Mouse (Mus musculus) fat pad, adult 2 months (tissue): Measurements from ENCODE around the gene Akap10.
"Not testable (repeated sequence)": the region's sequence is repeated elsewhere in the genome, so short reads cannot be mapped to it uniquely, and the experiment has no call there.

Source experiments
- DNase-seq: peaks from one replicate; pipeline ENCODE4 v3.0.0-alpha.2; 2011; ENCODE audit warnings: low read depth, low spot score; ENCODE audit errors: extremely low read depth

Akap10 gene

DNA sequence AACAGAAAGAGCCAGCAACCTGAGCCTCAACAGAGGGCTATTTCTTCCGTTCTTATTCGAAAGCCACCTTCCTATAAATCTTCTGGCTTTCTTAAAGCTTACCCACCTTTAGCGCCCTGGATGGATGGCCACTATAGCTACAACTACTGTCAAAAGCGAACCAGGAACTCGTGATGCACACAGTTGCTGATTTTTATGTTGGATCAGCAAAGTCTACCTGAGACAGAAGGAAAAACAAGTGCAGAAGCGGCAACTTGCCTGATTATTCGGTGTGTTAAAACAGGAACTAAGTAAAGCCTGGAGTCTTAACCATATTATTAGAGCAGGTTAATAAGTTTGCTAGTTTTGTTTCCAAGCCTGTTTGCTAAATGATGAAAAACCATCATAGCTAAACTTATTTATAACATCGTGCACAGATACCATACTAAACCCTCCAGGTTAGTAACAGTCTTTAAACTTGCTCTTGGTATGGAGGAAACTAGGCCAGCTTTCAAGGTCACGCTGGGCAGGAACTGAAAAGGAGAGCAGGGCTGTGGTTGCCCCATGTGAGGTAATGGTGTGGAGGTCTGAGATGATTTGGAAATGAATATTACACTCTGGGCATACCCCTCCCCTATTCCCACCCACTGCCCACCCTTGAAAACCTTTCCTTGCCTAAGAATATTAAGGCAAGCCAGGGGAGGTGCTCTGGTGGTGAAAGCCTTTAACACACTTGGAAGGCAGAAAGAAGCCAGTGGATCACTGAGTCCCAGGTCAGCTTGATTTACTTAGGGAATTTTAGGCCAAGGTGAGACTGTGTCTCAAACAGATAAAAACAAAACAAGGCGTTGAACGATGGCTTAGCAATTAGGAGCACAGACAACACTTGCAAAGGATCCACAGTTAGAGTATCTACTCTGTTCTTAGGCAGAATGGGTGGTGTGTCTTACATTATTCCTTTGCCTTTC is 861 bp upstream of the Akap10 start:
- DNase-seq, result no peak

DNA sequence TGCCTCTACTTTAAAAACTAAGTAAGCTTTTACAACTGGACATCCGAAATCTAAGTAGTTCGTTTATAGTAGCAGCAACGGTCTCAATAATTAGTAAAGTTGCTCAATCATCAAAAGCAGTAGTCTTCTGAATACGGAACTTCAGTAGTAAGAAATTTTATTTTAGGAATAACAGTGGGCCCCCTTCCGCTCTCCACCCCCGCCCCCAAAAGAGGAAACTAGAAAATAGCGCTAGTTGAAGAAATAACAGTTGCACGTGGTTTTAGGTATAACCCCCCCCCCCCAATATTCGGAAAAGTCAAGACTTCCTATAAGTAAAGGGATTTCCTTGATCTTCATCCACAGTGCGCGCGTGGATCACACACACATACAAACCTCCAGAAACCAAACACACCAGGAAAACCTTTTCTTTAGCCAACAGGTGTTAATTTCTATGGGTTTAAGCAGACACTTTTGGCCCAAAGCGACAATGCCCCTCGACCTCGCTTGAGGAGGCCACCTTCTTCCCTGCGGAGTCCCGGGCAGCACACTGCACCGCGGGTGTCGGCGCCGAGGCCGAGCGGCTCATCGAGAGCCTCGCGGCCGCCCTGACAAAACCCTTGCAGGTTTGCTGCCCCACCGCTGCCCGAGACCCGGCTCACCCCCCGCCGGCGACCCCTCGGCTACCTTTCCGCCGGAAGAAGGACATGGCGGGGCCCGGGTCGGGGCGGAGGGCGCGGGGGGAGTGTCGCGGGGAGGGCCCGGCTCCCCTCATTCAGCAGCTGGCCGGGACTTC is 542 bp downstream of the Akap10 start:
- DNase-seq, result no peak

DNA sequence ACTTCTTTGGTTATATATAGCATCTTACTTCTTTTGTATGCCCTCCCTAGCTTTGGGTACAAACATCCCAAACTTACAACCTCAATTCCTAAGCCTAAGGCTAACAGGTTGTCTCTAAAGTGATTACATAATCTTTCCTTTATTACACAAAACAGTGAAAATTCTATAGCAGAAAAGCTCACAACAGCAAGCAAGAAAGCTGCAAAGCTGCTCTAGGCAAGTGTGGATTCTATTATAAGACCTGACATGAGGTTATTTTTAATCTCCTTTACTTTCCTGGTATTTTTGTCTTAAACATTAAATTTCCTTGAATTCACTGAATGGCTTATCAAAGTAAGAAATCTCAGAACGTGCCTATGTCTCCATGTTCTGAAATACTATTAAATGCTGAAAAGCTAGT is 6.7 kb downstream of the Akap10 start:
- no peak for DNase-seq

DNA sequence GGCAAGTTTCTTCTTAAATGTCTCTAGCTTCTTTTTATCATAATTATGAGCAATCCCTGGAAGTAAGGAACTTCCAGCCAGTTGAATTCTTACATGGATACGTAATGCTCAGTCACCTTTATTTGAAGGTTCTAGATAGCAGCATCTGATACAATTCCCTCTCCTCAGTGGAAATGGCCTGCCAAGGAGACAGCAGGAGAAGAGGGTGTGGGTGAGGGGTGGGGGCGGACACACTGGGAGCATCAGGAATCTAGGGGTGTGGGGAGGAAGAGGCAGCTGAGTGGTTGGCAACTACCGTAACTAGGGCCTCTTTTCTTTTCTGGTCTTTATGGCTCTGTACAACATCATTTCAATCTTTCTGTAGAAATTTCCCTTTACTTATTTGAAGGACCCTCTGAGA is 10.3 kb downstream of the Akap10 start:
- DNase-seq, result no peak

DNA sequence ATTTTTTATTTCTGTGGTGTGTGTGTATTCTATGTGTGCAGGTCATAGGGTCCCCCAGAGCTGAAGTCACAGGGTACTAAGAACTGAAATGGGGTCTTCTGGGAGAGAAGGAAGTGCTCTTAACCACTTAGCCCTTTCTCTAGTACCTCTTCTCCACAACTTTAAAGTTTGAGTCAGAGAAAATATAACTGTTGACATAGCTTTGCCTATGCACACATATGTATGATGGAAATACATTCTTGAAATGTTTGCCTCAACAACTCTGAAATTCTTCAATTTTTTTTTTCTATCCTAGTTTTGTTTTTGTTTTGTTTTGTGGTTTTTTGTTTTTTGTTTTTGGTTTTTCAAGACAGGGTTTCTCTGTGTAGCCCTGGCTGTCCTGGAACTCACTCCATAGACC is 21.7 kb downstream of the Akap10 start:
- no peak for DNase-seq

DNA sequence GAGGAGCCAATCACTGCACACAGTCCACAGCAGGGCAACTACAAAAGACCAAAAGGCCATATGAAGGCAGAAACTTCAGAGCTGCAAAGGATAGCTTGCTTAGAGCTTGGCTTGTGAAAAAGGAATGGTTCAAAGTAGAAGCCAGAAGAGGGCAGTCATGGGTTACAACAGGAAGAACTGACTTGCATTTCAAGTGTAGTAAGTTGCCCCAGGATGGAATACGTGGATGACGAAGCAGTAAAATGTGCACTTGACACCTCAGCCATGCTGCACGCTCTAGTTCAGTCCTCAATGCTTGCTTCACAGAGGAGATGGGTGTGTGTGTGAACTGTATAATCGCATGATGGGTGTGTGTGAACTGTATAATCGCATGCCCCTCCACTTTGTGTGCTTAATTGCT is 47.9 kb downstream of the Akap10 start:
- DNase-seq, result peak; percentile 25

DNA sequence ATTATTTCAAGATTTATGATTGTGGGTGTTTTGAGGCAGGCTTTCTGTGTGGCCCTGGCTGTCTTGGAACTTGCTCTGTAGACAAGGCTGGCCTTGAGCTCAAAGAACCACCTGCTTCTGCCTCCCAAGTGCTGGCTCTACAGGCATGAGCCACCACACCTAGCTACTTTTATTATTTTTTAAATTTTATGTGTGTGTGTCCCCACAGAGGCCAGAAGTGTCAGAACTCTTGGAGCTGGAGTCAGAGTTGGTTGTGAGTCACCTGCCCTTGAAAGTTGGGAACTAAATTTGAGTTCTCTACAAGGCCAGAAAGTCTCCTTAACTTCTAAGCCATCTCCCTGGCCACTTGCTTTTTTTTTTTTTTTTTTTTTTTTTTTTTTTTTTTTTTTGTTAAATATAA is 50.1 kb downstream of the Akap10 start:
- DNase-seq, result no peak

DNA sequence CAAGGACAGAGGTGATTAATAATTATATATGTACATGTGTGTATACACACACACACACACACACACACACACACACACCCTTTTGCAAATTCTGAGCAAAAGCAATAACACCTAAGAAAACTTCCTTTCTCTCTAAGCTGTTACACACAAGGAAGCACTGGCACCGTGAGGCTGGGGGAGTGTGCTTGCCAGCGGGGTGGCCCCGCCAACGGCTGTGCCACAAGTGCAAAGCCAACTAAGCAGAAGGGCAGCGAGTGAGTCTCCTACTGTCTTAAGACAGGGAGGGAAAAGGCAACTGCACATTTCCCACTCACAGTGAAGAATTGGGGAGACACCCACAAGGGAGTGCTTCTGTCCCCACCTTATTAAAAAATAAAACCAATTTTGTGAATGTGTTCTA is 58.2 kb downstream of the Akap10 start:
- DNase-seq, result no peak

DNA sequence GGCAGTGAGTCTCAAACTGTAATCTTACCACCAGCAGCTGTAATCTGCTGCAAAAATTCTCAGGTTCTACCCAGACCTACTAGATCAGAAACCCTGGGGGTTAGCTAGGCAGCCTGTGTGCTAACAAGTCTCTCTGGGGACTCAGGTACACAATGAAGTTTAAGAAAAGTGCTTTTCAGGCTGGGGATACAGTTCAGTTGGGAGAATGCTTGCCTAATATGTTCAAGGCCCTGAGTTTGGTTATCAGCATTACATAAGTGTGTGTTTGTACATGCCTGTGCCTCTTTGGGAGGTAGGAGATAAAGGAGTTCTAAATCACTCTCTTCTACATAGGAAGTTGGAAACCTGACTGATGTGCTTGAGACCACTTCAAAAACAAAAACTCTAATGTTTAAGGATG is 63.2 kb downstream of the Akap10 start:
- no peak for DNase-seq

DNA sequence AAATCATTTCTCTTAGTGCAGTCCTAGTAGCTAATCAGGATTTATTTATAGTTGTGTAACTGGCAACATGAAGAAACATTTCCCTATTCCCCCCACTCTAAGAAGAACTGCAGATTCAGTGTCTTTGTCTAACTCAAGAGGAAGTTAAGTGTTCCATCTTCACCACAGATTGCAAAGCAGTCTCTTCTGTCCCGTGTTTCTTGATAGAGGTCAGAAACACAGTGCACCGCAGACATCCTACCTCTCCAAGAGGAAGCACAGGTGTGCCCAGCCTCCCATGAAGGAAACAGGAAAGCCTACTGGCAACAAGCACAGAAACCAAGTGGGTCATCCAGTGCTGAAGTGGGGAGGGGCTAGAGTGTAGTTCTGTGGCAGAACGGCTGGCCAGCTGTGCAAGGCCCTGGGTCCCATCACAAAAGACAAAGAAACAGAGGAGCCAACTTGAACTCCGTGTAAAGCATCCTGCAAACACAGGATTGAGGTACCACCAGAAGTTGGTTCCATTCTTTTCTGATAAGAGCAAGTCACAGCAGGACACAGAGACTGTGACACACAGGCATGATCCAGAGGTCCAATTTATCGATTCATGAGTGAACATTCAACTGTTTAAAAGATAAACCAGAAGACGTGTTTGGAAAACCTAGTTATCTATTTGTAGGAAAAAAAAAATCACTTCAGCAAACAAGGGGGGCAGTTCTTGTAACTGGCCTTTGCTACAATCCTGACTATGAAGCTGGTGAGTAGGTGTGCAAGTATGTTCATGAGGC is 68.1 kb downstream of the Akap10 start:
- DNase-seq, result no peak

DNA sequence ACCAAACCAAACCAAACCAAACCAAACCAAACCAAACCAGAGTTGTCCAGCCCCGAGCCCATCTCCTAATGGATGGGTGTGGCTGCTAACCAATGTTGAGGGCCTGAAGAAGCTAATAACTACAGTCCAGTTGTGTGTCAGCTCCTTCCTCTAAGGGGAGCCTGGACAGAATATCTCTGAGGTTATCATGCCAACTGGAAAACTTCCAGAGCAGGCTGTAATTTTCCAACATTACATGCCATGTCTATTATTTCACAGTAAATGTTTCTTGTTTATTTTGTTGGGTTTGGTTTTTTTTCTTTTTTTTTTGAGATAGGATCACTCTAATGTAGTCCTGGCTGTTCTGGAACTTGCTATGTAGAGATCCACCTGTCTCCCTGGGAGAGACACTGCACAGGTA is 70.7 kb downstream of the Akap10 start:
- DNase-seq, result no peak

DNA sequence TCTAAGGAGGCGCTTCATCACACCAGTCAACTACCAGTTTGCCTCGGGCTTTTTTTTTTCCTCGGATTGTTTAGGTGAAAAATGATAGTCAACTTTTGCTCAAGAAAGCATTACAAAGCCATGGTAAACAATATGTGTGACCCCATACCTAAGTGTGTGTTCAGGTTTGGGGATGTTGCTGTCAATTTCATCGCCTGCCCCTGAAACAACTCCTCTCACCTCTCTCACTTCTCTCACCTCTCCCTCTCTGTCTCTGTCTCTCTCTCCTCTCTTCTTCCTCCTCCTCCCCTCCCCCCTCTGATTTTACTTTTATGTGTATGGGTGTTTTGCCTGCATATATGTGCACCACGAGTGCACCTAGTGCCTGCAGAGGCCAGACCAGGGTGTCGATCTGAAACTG is 74.5 kb downstream of the Akap10 start:
- DNase-seq, result no peak

DNA sequence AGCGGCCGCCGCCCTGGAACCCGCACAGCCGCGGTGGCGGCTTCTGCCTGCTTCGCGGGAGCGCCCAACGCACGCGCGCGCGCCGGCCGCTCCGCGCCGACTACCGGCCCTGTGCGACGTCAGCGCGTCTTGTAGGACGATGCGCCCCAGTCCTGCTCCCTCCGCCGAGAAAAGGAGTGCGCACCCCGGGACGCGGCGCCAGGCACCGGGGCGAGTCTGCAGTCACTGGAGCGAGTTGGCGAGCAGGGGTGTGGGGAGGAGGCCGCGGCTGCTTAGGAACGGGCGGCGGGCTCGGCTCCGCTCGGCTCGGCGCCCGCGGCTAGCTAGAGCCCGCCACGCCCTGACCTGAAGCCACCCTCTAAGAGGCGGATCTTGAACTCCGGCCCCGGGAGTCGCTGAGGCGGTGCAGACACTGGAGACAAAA is 75.1 kb downstream of the Akap10 start, which contains the start of gene Ulk2:
TSS of gene Ulk2 (minus strand) at position 86 of the 424 bp plus-strand sequence.
- no peak for DNase-seq

DNA sequence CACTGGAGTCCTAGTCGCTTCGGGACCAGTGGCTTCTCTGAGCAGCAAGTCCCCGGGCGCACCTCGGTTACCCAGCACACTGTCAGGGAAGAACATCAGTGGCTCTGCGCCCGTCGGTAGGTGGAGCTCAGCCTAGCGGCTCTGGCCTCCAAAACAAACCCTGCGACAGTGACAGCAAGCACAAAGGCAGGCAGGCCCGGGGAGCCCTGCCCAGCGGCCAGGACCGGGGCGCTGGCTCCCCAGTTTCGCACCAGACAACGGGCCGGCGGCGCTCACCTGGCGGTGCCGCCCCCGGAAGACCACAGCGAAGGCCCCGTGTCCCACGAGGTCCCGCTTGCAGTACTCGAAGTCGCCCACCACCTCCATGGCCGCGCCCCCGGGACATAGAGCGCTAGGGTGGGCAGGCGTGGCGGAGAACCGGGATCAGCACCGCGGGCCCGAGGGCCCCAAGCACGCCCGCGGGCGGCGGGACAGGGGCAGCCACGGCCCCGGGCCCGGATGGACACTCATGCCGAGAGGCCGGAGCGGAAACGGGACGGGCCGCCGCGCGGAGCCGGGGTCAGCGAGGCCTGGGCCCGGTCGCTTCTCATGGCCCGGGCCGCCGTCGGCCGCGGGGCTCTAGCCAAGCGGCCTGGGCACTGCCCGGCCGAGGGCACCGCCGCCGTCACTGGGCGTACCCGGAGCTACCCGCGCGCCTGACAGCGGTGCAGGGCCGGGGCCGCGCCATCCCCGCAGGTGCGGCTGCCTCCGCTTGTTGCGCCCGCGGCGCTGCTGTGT is 75.7 kb downstream of the Akap10 start:
- DNase-seq, result no peak

DNA sequence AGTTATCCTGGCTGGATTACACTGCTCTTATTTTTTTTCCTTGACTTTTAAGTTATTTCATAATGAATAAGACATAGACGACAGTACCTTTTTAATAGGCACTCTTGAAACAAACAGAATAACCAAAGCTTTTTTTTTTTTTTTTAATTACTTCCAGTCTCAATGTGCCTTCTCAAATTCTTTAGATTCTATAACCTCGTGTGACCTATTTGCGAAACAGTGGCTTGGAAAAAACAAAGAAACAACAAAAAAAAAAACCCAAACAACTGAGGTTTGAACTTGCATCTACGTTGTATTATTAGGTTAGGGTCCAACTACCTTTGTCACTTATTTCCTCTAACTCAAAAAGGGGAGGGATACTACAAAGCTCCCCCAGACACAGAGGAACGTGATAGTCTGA is 76.4 kb downstream of the Akap10 start:
- no peak for DNase-seq

DNA sequence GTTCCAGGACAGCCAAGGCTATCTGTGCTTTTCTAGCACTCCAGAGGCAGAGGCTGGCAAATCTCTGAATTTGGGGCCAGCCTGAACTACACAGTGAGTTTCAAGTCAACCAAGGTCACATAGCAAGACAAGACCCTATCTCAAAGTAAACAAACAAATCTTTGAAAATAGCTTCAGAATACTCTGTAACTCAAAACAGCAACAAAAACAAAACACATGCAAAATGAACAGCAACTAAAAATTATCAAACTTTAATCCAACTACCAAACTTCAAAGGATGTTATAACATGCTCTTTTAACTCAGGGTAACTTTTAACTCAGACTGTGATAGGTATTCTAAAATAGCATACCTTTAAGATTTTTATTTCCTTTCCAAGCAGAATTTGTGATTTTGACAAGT is 77.1 kb downstream of the Akap10 start:
- DNase-seq, result no peak

DNA sequence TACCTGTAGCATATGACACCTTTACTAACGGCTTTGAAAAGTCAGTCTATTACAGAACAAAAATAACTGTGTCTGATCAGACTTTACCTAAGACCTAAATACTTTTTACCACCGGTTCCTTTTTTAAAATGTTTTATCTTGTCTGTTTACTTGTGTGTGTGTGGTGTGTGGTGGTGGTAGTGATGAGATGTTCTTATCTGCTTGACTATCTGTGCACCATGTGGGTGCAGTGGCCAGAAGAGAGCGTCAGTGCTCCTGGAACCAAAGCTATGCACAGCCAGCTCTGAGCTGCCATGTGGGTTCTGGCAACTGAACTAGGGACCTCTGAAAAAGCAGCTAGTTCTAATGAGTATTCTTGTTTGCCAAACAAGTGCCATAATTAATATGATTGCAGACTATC is 78.9 kb downstream of the Akap10 start:
- DNase-seq, result no peak

DNA sequence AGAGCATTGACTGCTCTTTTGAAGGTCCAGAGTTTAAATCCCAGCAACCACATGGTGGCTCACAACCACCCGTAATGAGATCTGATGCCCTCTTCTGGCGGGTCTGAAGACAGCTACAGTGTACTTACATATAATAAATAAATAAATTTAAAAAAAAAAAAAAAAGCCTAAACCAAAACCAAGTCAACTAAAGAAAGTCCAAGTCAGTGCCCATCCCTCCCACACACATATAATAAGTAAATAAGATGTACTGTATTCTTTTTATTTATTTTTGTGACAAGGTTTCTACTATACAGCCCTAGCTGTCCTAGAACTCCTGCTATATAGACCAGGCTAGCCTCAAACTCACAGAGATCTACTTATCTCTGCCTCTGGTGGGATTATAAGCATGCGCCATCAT is 89.4 kb downstream of the Akap10 start:
- not testable (repeated sequence) for DNase-seq

DNA sequence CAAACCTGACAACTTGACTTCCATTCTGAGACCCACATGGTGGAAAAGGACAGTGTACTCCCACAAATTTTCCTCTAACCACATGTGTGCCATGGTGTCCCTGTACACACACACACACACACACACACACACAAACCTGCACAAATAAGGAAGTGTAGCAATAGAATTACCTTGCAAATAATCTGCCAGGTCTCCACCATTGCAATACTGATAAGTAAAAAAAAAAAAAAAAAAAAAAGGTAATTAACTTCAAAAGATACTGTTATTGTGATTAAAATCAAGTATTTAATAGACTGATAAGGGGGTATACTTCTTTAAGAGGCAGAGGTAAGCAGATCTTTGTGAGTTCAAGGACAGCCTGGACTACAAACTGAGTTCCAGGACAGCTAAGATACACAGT is 90.1 kb downstream of the Akap10 start:
- DNase-seq, result no peak

DNA sequence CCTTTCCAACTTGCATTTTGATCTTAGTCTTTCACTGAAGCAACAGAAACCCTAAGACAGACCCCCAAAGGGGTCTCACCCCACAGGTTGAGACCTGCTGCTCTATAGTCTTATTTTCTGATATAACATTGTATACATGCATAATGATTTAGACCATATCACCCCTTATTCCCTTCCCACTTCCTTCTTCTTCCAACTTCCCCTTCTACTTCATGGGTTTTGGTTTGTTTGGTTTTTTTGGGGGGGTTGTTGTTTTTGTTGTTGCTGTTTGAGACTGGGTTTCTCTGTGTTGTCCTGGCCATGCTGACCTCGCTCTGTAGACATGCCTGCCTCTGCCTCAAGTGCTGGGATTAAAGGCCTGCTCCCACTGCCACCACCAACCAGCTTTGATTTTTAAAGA is 90.9 kb downstream of the Akap10 start:
- DNase-seq, result no peak
